17 mouse cellular contexts compared by ENCODE assay signal in genomic region chr3:115820139-115820481, GRCm38 (mm10).
A peak's percentile ranks its signal among the peaks of the same experiment; 100 is the strongest.
DNase-seq lines count a peak whose midpoint lies in the region; ATAC-seq and TF ChIP-seq lines count a peak whose summit lies in the region.
"Had no signal": no experiment of that assay in that cellular context is flagged by ENCODE, and none has a peak within 500 bp of the region (broad histone marks: within the 10 kb centered on the region; RNA-seq: fewer than 3 reads in every experiment).

No protein-coding gene starts in this region.

- WGBS in heart, embryonic 12.5 days, result 15% methylated on average over 8 of the region's 8 CpGs
- WGBS in midbrain, embryonic 13.5 days, result 74% methylated on average over 8 of the region's 8 CpGs
- WGBS in midbrain, postnatal 0 days, result 66% methylated on average over 8 of the region's 8 CpGs

- peak; percentile 17; the same call in 1 of the 2 replicates for ATAC-seq in heart, embryonic 12.5 days (ENCODE audit: insufficient number of reproducible peaks, low FRiP score)
- ATAC-seq in midbrain, embryonic 13.5 days, result peak; percentile 46; the same call in 1 of the 2 replicates
- no peak for ATAC-seq in midbrain, postnatal 0 days (ENCODE audit: low FRiP score)
- peak; percentile 10; the same call in 1 of the 2 replicates for ATAC-seq in megakaryocyte progenitor cell, adult 5-6 weeks (replicated peaks; ENCODE audit: poor library complexity)
- ATAC-seq: forebrain, embryonic 16.5 days; intestine, embryonic 16.5 days had no signal

- H3K27me3 ChIP-seq in heart, embryonic 12.5 days (replicated peaks), result no peaks in the 10 kb centered on the region
- no peaks in the 10 kb centered on the region for H3K27me3 ChIP-seq in midbrain, embryonic 13.5 days
- no peaks in the 10 kb centered on the region for H3K27me3 ChIP-seq in midbrain, postnatal 0 days (ENCODE audit: insufficient read depth, low read length)
- H3K27me3 ChIP-seq: embryonic facial prominence, embryonic 15.5 days; neural tube, embryonic 12.5 days had no signal

- peak overlapping the region; percentile 54 for H3K4me2 ChIP-seq in heart, embryonic 12.5 days
- no peak overlapping the region for H3K4me2 ChIP-seq in midbrain, embryonic 13.5 days (replicated peaks)
- no peak overlapping the region for H3K4me2 ChIP-seq in midbrain, postnatal 0 days (ENCODE audit: low read depth, low read length, poor library complexity, severe bottlenecking)
- H3K4me2 ChIP-seq: embryonic facial prominence, embryonic 15.5 days; lung, embryonic 14.5 days; midbrain, embryonic 11.5 days; neural tube, embryonic 12.5 days had no signal

- H3K4me3 ChIP-seq in heart, embryonic 12.5 days, result no peak overlapping the region
- no peak overlapping the region for H3K4me3 ChIP-seq in midbrain, embryonic 13.5 days (replicated peaks)
- no peak overlapping the region for H3K4me3 ChIP-seq in midbrain, postnatal 0 days (ENCODE audit: low read depth, low read length)
- H3K4me3 ChIP-seq: embryonic facial prominence, embryonic 15.5 days; neural tube, embryonic 12.5 days had no signal

- H3K9me3 ChIP-seq in heart, embryonic 12.5 days (replicated peaks), result no peaks in the 10 kb centered on the region
- no peaks in the 10 kb centered on the region for H3K9me3 ChIP-seq in midbrain, embryonic 13.5 days
- H3K9me3 ChIP-seq in midbrain, postnatal 0 days (ENCODE audit: low read length), result no peaks in the 10 kb centered on the region
- H3K9me3 ChIP-seq: embryonic facial prominence, embryonic 15.5 days; neural tube, embryonic 12.5 days had no signal

- H3K4me1 ChIP-seq in heart, embryonic 12.5 days (replicated peaks), result peaks cover 58% of the 10 kb centered on the region
- H3K4me1 ChIP-seq in midbrain, embryonic 13.5 days (replicated peaks), result 0 out of 2 replicates have a peak, but pooled peaks cover 3% of the 10 kb centered on the region
- H3K4me1 ChIP-seq in midbrain, postnatal 0 days (ENCODE audit: insufficient read depth, low read length), result 0 out of 2 replicates have a peak, but pooled peaks cover 3% of the 10 kb centered on the region
- H3K4me1 ChIP-seq: neural tube, embryonic 12.5 days had no signal

- H3K9ac ChIP-seq in heart, embryonic 12.5 days, result no peak overlapping the region
- H3K9ac ChIP-seq in midbrain, embryonic 13.5 days (replicated peaks), result no peak overlapping the region
- no peak overlapping the region for H3K9ac ChIP-seq in midbrain, postnatal 0 days (replicated peaks; ENCODE audit: low read length, poor library complexity, severe bottlenecking)
- H3K9ac ChIP-seq: embryonic facial prominence, embryonic 15.5 days; lung, embryonic 14.5 days; neural tube, embryonic 12.5 days had no signal

- no peaks in the 10 kb centered on the region for H3K36me3 ChIP-seq in heart, embryonic 12.5 days
- H3K36me3 ChIP-seq in midbrain, embryonic 13.5 days, result no peaks in the 10 kb centered on the region
- no peaks in the 10 kb centered on the region for H3K36me3 ChIP-seq in midbrain, postnatal 0 days (ENCODE audit: insufficient read depth, low read length)
- H3K36me3 ChIP-seq: embryonic facial prominence, embryonic 15.5 days; neural tube, embryonic 12.5 days had no signal

- peak overlapping the region; percentile 83 for H3K27ac ChIP-seq in heart, embryonic 12.5 days (ENCODE audit: poor library complexity, severe bottlenecking)
- H3K27ac ChIP-seq in midbrain, embryonic 13.5 days, result no peak overlapping the region
- no peak overlapping the region for H3K27ac ChIP-seq in midbrain, postnatal 0 days (ENCODE audit: low read depth, low read length)
- H3K27ac ChIP-seq: embryonic facial prominence, embryonic 15.5 days; neural tube, embryonic 12.5 days had no signal

- no peak for TF ChIP-seq CTCF in midbrain, postnatal 0 days (IDR thresholded peaks at IDR 0.05)

- no peak for DNase-seq in heart, adult 8-10 months (ENCODE audit: low spot score)
- no peak for DNase-seq in midbrain, postnatal 0 days (ENCODE audit: low spot score)
- DNase-seq in T-cell, adult 2 months (ENCODE audit: low spot score), result peak; percentile 48
- no peak for DNase-seq in ovary, postnatal 10 days (ENCODE audit: low spot score)
- DNase-seq in frontal cortex, postnatal 14 days (ENCODE audit: low spot score in 2 of 2), result no peak
- DNase-seq: cerebellum, adult 11-12 months; kidney, postnatal 36 days; left cerebral cortex, postnatal 4 days had no signal
